Mouse (Mus musculus): Measurements from ENCODE around the gene Psg22.

- no peak for TF ChIP-seq CTCF (IDR thresholded peaks at IDR 0.05; ENCODE audit: extremely low read depth, insufficient read depth, low read length)
- no peak for TF ChIP-seq POLR2A (IDR thresholded peaks at IDR 0.05; ENCODE audit: extremely low read depth, insufficient read depth, low read length)
These were observed 31.8 kb upstream of the Psg22 start, which contains the start of gene Psg20 for GRCm38 (mm10) chr7:18686085-18686484.

Data from cortical plate, adult 2 months (tissue).